Mouse (Mus musculus): ENCODE measurements around the gene Btnl1.

Gene Btnl1

DNA sequence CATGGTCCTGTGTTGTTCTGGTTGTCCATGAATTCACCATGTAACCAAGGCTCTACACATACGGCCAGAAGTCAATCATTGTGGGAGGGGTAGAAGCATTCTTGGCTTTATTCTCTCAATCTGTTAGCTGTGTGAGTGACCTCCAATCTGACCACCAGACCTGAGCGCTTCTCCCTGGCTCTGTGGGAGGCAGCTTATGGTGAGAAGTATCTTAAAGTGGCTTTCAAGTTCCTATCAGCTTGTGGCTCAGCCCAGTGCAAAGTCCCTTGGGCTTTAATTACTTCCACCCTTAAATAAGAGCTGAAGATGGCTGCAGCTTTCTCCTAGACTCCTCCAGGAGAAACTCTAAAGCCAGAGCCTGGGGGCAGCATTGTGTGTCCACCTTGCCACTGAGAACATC is at the start of gene Btnl1:
Gene Btnl1, plus strand, starts transcription at position 286 of the 400 bp plus-strand sequence.
- no peak for DNase-seq (ENCODE audit: low read depth, low spot score)

DNA sequence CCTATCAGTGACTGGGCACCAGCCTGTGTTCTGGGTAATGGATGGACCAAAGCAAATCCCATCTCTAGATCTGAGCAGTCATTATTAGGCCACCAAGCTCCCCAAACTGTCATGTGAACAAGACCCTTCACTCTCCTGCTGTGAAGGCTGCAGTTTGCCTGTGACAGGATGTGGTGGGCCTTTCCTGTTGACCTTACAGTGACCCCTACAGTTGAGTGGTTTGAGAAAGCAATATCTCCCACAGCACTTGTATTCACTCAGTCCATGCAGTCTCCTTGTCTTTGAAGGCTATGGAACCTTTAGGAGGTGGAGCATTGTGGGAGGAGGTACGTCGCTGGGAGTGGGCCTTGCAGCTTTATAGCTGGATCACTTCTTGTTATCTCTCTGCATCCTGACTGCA is 47.1 kb upstream of the Btnl1 start:
- DNase-seq (ENCODE audit: low read depth, low spot score) = no peak

DNA sequence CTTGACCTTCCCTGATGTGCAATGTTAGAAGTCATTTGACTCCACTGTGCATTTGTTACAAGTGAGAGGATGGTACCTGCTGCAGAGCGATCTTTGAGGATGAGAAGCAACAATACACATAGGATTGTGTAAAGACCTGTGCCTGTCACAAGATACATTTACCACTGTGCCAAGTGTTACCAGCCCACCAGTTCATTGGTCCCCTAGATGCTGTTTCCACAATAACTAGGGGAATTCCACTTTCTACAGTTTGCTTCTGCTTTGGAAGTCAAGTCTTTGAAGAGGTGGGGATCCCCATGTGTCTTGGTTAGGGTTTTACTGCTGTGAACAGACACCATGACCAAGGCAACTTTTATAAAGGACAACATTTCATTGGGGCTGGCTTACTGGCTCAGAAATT is 45.7 kb upstream of the Btnl1 start:
- no peak for DNase-seq (ENCODE audit: low read depth, low spot score)

GRCm38 (mm10) chr17:34340619-34341402 is 36.1 kb upstream of the Btnl1 start:
- peak; percentile 29 for DNase-seq (ENCODE audit: low read depth, low spot score)

- DNase-seq (ENCODE audit: low read depth, low spot score) = no peak
Observed at GRCm38 (mm10) chr17:34344882-34345281, 32.0 kb upstream of the Btnl1 start.

GRCm38 (mm10) chr17:34345486-34345885 is 31.4 kb upstream of the Btnl1 start:
- DNase-seq (ENCODE audit: low read depth, low spot score) = no peak

- no peak for DNase-seq (ENCODE audit: low read depth, low spot score)
Observed at GRCm38 (mm10) chr17:34346041-34346440, 30.9 kb upstream of the Btnl1 start.

- peak; percentile 70 for DNase-seq (ENCODE audit: low read depth, low spot score)
Observed at GRCm38 (mm10) chr17:34347606-34348308, 29.2 kb upstream of the Btnl1 start.

DNA sequence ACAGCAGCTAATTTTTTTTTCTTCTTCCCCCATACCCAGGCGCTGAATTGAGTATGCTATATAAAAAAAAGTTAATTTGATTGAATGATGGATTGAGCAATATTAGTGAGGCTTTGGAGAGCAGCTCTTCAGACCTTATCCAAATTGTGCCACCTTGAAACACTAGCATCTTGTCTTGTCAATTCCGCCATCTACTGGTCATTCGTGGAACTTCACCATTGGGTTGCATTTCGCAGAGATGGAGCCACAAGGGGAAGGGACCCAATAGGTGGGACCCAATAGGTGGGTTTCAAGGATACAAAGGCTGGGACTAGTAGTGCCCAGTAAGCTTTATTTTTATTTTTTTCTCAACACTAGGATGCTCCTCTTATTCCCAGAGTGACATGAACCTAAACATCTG is 27.5 kb upstream of the Btnl1 start:
- DNase-seq (ENCODE audit: low read depth, low spot score) = peak; percentile 85

GRCm38 (mm10) chr17:34354539-34354938 is 22.4 kb upstream of the Btnl1 start, which contains the start of gene Btnl2:
Gene Btnl2, plus strand, starts transcription at chr17:34354822.
- no peak for DNase-seq (ENCODE audit: low read depth, low spot score)

DNA sequence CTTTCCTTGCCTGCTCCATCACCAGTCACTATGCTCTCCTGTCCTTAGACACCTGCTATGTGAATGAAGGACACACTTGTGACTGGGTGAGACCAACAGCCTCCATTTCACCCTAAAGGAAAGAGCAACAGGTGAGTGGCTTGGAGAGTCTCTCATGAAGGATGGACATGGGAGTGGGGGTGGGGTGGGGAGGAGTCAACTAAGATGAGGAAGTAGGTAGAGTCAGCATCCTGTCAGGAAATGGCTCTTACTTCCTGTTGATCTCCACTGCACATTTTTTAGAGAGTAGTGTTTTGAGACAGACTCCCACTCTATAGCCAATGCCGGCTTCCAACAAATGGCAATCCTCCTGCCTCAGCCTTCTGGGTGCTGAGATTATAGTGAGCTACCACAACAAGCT is 22.0 kb upstream of the Btnl1 start:
- no peak for DNase-seq (ENCODE audit: low read depth, low spot score)

DNA sequence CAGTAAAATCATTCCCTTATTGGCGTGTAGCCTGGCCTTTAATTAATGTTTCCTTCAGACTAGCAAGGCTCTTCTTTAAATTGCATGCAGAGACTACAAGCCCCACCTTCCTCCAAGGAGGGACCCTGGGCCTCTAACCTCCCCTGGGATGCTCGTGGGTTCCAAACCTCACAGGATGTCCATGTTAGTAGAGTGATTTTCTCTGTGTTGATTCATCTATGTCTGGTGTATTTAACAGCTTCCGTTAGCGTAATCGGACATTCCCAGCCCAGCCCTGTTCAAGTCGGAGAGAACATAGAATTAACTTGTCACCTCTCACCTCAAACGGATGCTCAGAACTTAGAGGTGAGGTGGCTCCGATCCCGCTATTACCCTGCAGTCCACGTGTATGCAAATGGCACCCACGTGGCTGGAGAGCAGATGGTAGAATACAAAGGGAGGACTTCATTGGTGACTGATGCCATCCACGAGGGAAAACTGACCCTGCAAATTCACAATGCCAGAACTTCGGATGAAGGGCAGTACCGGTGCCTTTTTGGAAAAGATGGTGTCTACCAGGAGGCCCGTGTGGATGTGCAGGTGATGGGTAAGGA is 13.9 kb upstream of the Btnl1 start:
- no peak for DNase-seq (ENCODE audit: low read depth, low spot score)

DNA sequence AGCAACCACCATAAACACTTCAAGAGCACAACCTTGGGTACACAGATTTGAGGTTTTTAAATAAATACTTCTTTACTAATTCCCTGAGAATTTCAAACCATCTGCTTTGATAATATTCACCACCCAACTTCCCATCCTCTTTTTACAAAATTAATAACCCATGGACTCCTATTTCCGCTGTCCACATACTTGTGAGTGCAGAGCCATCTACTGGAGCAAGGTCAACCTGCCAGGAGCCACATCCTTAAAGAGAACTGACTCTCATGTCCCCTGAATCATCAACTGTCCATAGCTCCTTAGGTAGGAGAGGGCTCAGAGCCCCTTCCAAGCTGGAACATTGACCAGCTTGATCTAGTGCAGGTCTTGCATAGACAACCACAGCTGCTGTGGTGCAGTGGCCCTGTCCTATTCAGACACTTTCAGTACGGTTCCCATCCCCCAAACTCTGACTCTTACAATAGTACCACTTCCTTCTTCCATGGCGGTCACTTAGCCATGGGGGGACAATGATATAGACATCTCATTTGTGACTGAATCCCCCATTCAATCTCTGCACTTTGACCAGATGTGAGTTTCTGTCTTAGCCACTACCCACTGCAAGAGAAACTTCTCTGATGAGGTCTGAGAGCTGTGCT is 13.1 kb upstream of the Btnl1 start:
- DNase-seq (ENCODE audit: low read depth, low spot score) = no peak

GRCm38 (mm10) chr17:34365031-34365430 is 11.9 kb upstream of the Btnl1 start:
- no peak for DNase-seq (ENCODE audit: low read depth, low spot score)

DNA sequence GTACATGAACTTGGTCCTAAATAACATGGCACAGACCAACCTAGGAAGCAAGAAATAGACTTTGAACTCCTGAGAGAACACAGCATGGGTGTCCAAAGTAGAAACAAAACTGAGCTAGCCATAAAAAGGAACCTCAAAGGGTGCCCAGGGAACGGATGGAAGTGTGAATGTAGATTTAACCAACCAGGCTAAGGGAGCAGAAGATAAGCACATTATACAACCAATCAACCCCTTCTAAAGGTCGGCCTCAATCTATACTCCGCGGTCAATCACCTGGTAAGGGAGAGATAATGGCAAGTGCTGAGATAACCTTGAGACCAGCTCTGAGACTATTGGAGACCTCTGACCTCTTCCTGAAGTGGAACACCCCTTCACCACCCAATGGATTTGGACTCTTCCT is 6.4 kb upstream of the Btnl1 start:
- DNase-seq (ENCODE audit: low read depth, low spot score) = no peak

- no peak for DNase-seq (ENCODE audit: low read depth, low spot score)
Observed at GRCm38 (mm10) chr17:34373055-34373709, 3.8 kb upstream of the Btnl1 start.

GRCm38 (mm10) chr17:34377450-34378209 is 698 bp downstream of the Btnl1 start:
- no peak for DNase-seq (ENCODE audit: low read depth, low spot score)

DNA sequence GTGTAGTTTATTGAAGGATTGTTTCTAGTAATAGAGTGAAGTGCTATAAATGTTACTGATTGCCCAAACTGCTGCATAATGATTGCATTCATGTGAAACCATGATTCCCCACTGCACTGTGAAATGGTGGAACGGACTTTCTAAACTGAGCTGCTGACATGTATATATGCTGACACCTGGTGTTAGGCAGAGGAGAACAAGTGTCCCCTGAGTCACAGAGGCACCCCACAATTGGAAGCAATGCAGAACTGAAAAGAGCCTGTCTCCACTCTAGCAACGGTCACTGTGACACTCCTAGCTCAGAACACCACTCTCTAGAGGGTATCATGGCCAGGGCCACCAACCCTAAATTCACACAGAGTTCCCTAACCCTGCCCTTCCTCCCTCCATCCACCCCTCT is 1.8 kb downstream of the Btnl1 start:
- no peak for DNase-seq (ENCODE audit: low read depth, low spot score)

GRCm38 (mm10) chr17:34379451-34379850 is 2.5 kb downstream of the Btnl1 start:
- no peak for DNase-seq (ENCODE audit: low read depth, low spot score)

- no peak for DNase-seq (ENCODE audit: low read depth, low spot score)
Observed at GRCm38 (mm10) chr17:34381876-34382275, 4.9 kb downstream of the Btnl1 start.

- no peak for DNase-seq (ENCODE audit: low read depth, low spot score)
Observed at GRCm38 (mm10) chr17:34383212-34383611, 6.3 kb downstream of the Btnl1 start.
